Mouse (Mus musculus) frontal cortex, postnatal 10 days (tissue): Measurements from ENCODE around the gene Plekha6.

ENCODE experiments used
- DNase-seq, 2 experiments: peaks; one replicate each; pipeline ENCODE4 v3.0.0; 2022; ENCODE audit warnings: low spot score in 2 of 2, mixed read lengths in 1 of 2

Plekha6 gene

GRCm38 (mm10) chr1:133146014-133147009 lies 17.7 kb upstream of the Plekha6 start:
- peak in 1 of 2 experiments; percentile 27 for DNase-seq

GRCm38 (mm10) chr1:133147324-133147723 lies 16.7 kb upstream of the Plekha6 start:
- DNase-seq = no peak

GRCm38 (mm10) chr1:133148122-133148521 lies 15.9 kb upstream of the Plekha6 start:
- no peak for DNase-seq

- no peak for DNase-seq
These were observed 13.5 kb upstream of the Plekha6 start for GRCm38 (mm10) chr1:133150556-133150955.

- no peak for DNase-seq
These were observed 11.8 kb upstream of the Plekha6 start for GRCm38 (mm10) chr1:133152213-133152612.

GRCm38 (mm10) chr1:133155270-133155669 lies 8.7 kb upstream of the Plekha6 start:
- no peak for DNase-seq

GRCm38 (mm10) chr1:133159128-133159564 lies 4.9 kb upstream of the Plekha6 start:
- peak in 1 of 2 experiments; percentile 54 for DNase-seq

- DNase-seq = no peak
These were observed 2.5 kb upstream of the Plekha6 start for GRCm38 (mm10) chr1:133161559-133161958.

GRCm38 (mm10) chr1:133162046-133162445 lies 2.0 kb upstream of the Plekha6 start:
- DNase-seq = no peak

- DNase-seq = no peak
These were observed 1.0 kb upstream of the Plekha6 start for GRCm38 (mm10) chr1:133162981-133163380.

- no peak for DNase-seq
These were observed 591 bp downstream of the Plekha6 start for GRCm38 (mm10) chr1:133164591-133165011.

GRCm38 (mm10) chr1:133165111-133165510 lies 1.1 kb downstream of the Plekha6 start:
- DNase-seq = no peak

GRCm38 (mm10) chr1:133168318-133169060 lies 4.5 kb downstream of the Plekha6 start:
- no peak for DNase-seq

- DNase-seq = no peak
These were observed 6.2 kb downstream of the Plekha6 start for GRCm38 (mm10) chr1:133170196-133170595.

GRCm38 (mm10) chr1:133171357-133171756 lies 7.3 kb downstream of the Plekha6 start:
- DNase-seq = no peak

- DNase-seq = no peak
These were observed 11.1 kb downstream of the Plekha6 start for GRCm38 (mm10) chr1:133175150-133175549.

- peak in 1 of 2 experiments; percentile 68 for DNase-seq
These were observed 13.6 kb downstream of the Plekha6 start for GRCm38 (mm10) chr1:133177480-133178172.

- peak in 1 of 2 experiments; percentile 44 for DNase-seq
These were observed 14.9 kb downstream of the Plekha6 start for GRCm38 (mm10) chr1:133178732-133179440.

GRCm38 (mm10) chr1:133181072-133182015 lies 17.3 kb downstream of the Plekha6 start:
- DNase-seq = peak; percentile 83 to 87
